Mouse (Mus musculus): ENCODE results near the gene Epb41l1.

GRCm38 (mm10) chr2:156401331-156401730 lies 19.4 kb upstream of the Epb41l1 start:
- TF ChIP-seq CTCF (IDR thresholded peaks at IDR 0.05; ENCODE audit: extremely low read depth, insufficient read depth, low read length) (no peak), POLR2A (IDR thresholded peaks at IDR 0.05; ENCODE audit: extremely low read depth, insufficient read depth, low read length) (no peak)

Measured in cortical plate, adult 2 months (tissue).